Mouse (Mus musculus) MEL (cell line): ENCODE data around the gene Hnrnpk. TPM values are rescaled to one million over a fixed set of nuclear protein-coding genes. Genes with fewer than 3 reads are reported as not detected.
A peak's percentile ranks its signal among the peaks of the same experiment; 100 is the strongest.

ENCODE experiments used
- DNase-seq: peaks from one replicate; pipeline ENCODE4 v3.0.0; 2011; ENCODE audit warnings: low read depth, low spot score
- H3K27ac ChIP-seq: 2 replicates; pipeline ENCODE4 v1.5.1; 2012; ENCODE audit warnings: low read depth, mild to moderate bottlenecking, control low read depth, low read length, moderate library complexity; ENCODE audit not compliant: control insufficient read depth
- H3K27me3 ChIP-seq, 2 experiments: fragments of 150-350 bp in 1 of 2; sonication (generic) in 1 of 2; 2 replicates each; pipeline ENCODE4 v1.6.1; 2012; ENCODE audit warnings: low read length in 2 of 2, mild to moderate bottlenecking in 2 of 2, improper control_type of control experiment in 1 of 2, moderate library complexity in 1 of 2; ENCODE audit not compliant: insufficient read depth in 2 of 2, control insufficient read depth in 1 of 2
- H3K36me3 ChIP-seq, 2 experiments: 2 replicates each; pipeline ENCODE4 v1.6.1; 2012 to 2014; ENCODE audit warnings: low read length in 2 of 2, improper control_type of control experiment in 1 of 2, inconsistent platforms in 1 of 2, mild to moderate bottlenecking in 1 of 2; ENCODE audit not compliant: insufficient read depth in 2 of 2, control insufficient read depth in 1 of 2
- H3K4me1 ChIP-seq, 2 experiments: fragments of 150-350 bp in 1 of 2; sonication (generic) in 1 of 2; 2 replicates each; pipeline ENCODE4 v1.6.1; 2012; ENCODE audit warnings: low read length in 2 of 2, improper control_type of control experiment in 1 of 2, mild to moderate bottlenecking in 1 of 2; ENCODE audit not compliant: insufficient read depth in 2 of 2, control insufficient read depth in 1 of 2
- H3K4me3 ChIP-seq, 2 experiments: fragments of 150-350 bp in 1 of 2; sonication (generic) in 1 of 2; 2 replicates each; pipeline ENCODE4 v1.5.1; 2012; ENCODE audit warnings: low read depth in 2 of 2, low read length in 2 of 2, mild to moderate bottlenecking in 2 of 2, moderate library complexity in 2 of 2, control low read depth in 1 of 2, improper control_type of control experiment in 1 of 2; ENCODE audit not compliant: control insufficient read depth in 1 of 2, insufficient read depth in 1 of 2
- H3K79me2 ChIP-seq: 2 replicates; pipeline ENCODE4 v1.6.1; 2012; ENCODE audit warnings: mild to moderate bottlenecking, low read length, moderate library complexity; ENCODE audit not compliant: control insufficient read depth, poor library complexity, insufficient read depth
- H3K9ac ChIP-seq: 2 replicates; pipeline ENCODE4 v1.6.1; 2012; ENCODE audit warnings: low read depth, mild to moderate bottlenecking, control low read depth, low read length, moderate library complexity; ENCODE audit not compliant: control insufficient read depth, poor library complexity, severe bottlenecking
- H3K9me3 ChIP-seq: fragments of 150-350 bp; sonication (generic); replicated peaks from 2 replicates; pipeline ENCODE4 v1.6.1; 2012; ENCODE audit warnings: mild to moderate bottlenecking, low read length, improper control_type of control experiment, moderate library complexity; ENCODE audit not compliant: insufficient read depth
- BHLHE40 ChIP-seq: IDR thresholded peaks from 2 replicates; pipeline ENCODE4 v1.6.1; 2012; ENCODE audit warnings: low read depth, mild to moderate bottlenecking, inconsistent platforms, low read length, improper control_type of control experiment, borderline replicate concordance
- CTCF ChIP-seq, 3 experiments: IDR thresholded peaks in 2 of 3; conservative IDR thresholded peaks in 1 of 3; 2 replicates each; pipeline ENCODE4 v1.5.1; 2011 to 2012; ENCODE audit warnings: low read length in 3 of 3, low read depth in 2 of 3, mild to moderate bottlenecking in 2 of 3, improper control_type of control experiment in 1 of 3, inconsistent platforms in 1 of 3, mixed read lengths in 1 of 3, moderate library complexity in 1 of 3; ENCODE audit not compliant: control insufficient read depth in 1 of 3, insufficient read depth in 1 of 3, poor library complexity in 1 of 3, severe bottlenecking in 1 of 3
- ELF1 ChIP-seq: IDR thresholded peaks from 2 replicates; pipeline ENCODE4 v1.6.1; 2014; ENCODE audit warnings: low read depth, mild to moderate bottlenecking, inconsistent platforms, low read length, improper control_type of control experiment, moderate library complexity
- EP300 ChIP-seq, 2 experiments: IDR thresholded peaks; 2 replicates each; pipeline ENCODE4 v1.6.1; 2011; ENCODE audit warnings: improper control_type of control experiment in 2 of 2, low read length in 2 of 2, low read depth in 1 of 2, mild to moderate bottlenecking in 1 of 2
- ETS1 ChIP-seq: IDR thresholded peaks from 2 replicates; pipeline ENCODE4 v1.6.1; 2012; ENCODE audit warnings: low read depth, mild to moderate bottlenecking, inconsistent platforms, low read length, improper control_type of control experiment, moderate library complexity
- MAFK ChIP-seq: IDR thresholded peaks from 2 replicates; pipeline ENCODE4 v1.6.1; 2011; ENCODE audit warnings: low read depth, mild to moderate bottlenecking, low read length, improper control_type of control experiment, borderline replicate concordance
- MAX ChIP-seq: IDR thresholded peaks from 2 replicates; pipeline ENCODE4 v1.6.1; 2011; ENCODE audit warnings: low read length, improper control_type of control experiment
- NRF1 ChIP-seq: IDR thresholded peaks from 2 replicates; pipeline ENCODE4 v1.6.1; 2014; ENCODE audit warnings: low read depth, mild to moderate bottlenecking, inconsistent platforms, low read length, improper control_type of control experiment, moderate library complexity; ENCODE audit not compliant: poor library complexity, insufficient read depth, severe bottlenecking
- POLR2AphosphoS5 ChIP-seq: IDR thresholded peaks from 2 replicates; pipeline ENCODE4 v1.6.1; 2012; ENCODE audit warnings: low read depth, borderline replicate concordance, mild to moderate bottlenecking, inconsistent platforms, low read length, moderate library complexity, mixed read lengths
- RAD21 ChIP-seq: IDR thresholded peaks from 2 replicates; pipeline ENCODE4 v1.6.1; 2011; ENCODE audit warnings: mild to moderate bottlenecking, low read depth, low read length, improper control_type of control experiment
- RCOR1 ChIP-seq: IDR thresholded peaks from 2 replicates; pipeline ENCODE4 v1.6.1; 2012; ENCODE audit warnings: low read depth, mild to moderate bottlenecking, inconsistent platforms, low read length, improper control_type of control experiment
- TBP ChIP-seq: IDR thresholded peaks from 2 replicates; pipeline ENCODE4 v1.8.0; 2011; ENCODE audit warnings: low read depth, low read length, improper control_type of control experiment
- TCF12 ChIP-seq: IDR thresholded peaks from 2 replicates; pipeline ENCODE4 v1.6.1; 2014; ENCODE audit warnings: low read depth, mild to moderate bottlenecking, inconsistent platforms, low read length, improper control_type of control experiment, moderate library complexity
- USF1 ChIP-seq: IDR thresholded peaks from 2 replicates; pipeline ENCODE4 v1.6.1; 2014; ENCODE audit warnings: low read depth, mild to moderate bottlenecking, inconsistent platforms, low read length, improper control_type of control experiment, moderate library complexity
- ZC3H11A ChIP-seq: IDR thresholded peaks from 2 replicates; pipeline ENCODE4 v1.6.1; 2012; ENCODE audit warnings: low read depth, mild to moderate bottlenecking, inconsistent platforms, low read length, improper control_type of control experiment
- ZMIZ1 ChIP-seq: IDR thresholded peaks from 2 replicates; pipeline ENCODE4 v1.6.1; 2012; ENCODE audit warnings: low read depth, mild to moderate bottlenecking, inconsistent platforms, low read length, improper control_type of control experiment, moderate library complexity
- polyA plus RNA-seq, 2 experiments: library from polyadenylated mRNA; stranded (reverse) in 1 of 2; unstranded in 1 of 2; fragments of >175 nt in 1 of 2; fragments of >200 nt in 1 of 2; gene quantifications; 2 replicates each; pipeline versions ENCODE4 v1.2.1 to v1.2.4; 2012; ENCODE audit warnings: low replicate concordance in 2 of 2, low read depth in 1 of 2; ENCODE audit not compliant: insufficient read length in 2 of 2, insufficient read depth in 1 of 2, missing spikeins in 1 of 2
- total RNA-seq: library from RNA; depleted of rRNA; stranded (reverse); fragments of 300-350 nt; gene quantifications from 2 replicates; pipeline ENCODE4 v1.2.3, GENCODE M21; 2012

Gene Hnrnpk
- total and polyA plus RNA-seq, 3 experiments = 542 to 1,739 (median 1,502) TPM

- H3K79me2 ChIP-seq = no peaks in the 10 kb centered on the region
- no peak overlapping the region for H3K4me3 ChIP-seq
- H3K4me1 ChIP-seq = peaks cover 0 to 5% of the 10 kb centered on the region in 2 experiments; a peak in 1 of 4 replicates
- no peaks in the 10 kb centered on the region for H3K36me3 ChIP-seq
- TF ChIP-seq RCOR1 (0 out of 2 replicates have a peak, but pooled peaks have one; percentile 37), MAFK (no peak), ELF1 (0 out of 2 replicates have a peak, but pooled peaks have one; percentile 17), MAX (no peak), EP300 (IDR thresholded peaks at IDR 0.05; ENCODE audit: low read depth in 1 of 2, low read length in 2 of 2) (peak in 1 of 2 experiments; percentile 36; a peak in 1 of 4 replicates), CTCF (IDR thresholded peaks at IDR 0.05 in 2 of 3, conservative IDR thresholded peaks at IDR 0.05 in 1 of 3; ENCODE audit: control insufficient read depth in 1 of 3, insufficient read depth in 1 of 3, low read depth in 2 of 3, low read length in 3 of 3, poor library complexity in 1 of 3, severe bottlenecking in 1 of 3) (no peak), TBP (no peak)
- DNase-seq = peak; percentile 70
- H3K9ac ChIP-seq = no peak overlapping the region
- H3K9me3 ChIP-seq = no peaks in the 10 kb centered on the region
- peaks cover 0 to 1% of the 10 kb centered on the region in 2 experiments; a peak in 1 of 4 replicates for H3K27me3 ChIP-seq
- no peak overlapping the region for H3K27ac ChIP-seq
Measured at GRCm38 (mm10) chr13:58443787-58444186, 40.6 kb upstream of the Hnrnpk start.

- Histone ChIP-seq H3K36me3 (no peaks in the 10 kb centered on the region), H3K79me2 (no peaks in the 10 kb centered on the region), H3K27me3 (peaks cover 0 to 2% of the 10 kb centered on the region in 2 experiments; a peak in 3 of 4 replicates), H3K4me1 (peaks cover 0 to 5% of the 10 kb centered on the region in 2 experiments; a peak in 1 of 4 replicates), H3K9me3 (no peaks in the 10 kb centered on the region), H3K27ac (no peak overlapping the region), H3K9ac (no peak overlapping the region), H3K4me3 (no peak overlapping the region)
- TF ChIP-seq RAD21 (no peak), MAFK (no peak), BHLHE40 (no peak), ZMIZ1 (no peak), EP300 (IDR thresholded peaks at IDR 0.05; ENCODE audit: low read depth in 1 of 2, low read length in 2 of 2) (no peak), RCOR1 (no peak), NRF1 (no peak), USF1 (no peak), ETS1 (no peak), ELF1 (no peak), TCF12 (no peak), POLR2AphosphoS5 (no peak), ZC3H11A (no peak)
- no peak for DNase-seq
Measured at GRCm38 (mm10) chr13:58443326-58443725, 40.2 kb upstream of the Hnrnpk start.
